Mouse (Mus musculus): ENCODE data around the gene Cox5a.

DNA sequence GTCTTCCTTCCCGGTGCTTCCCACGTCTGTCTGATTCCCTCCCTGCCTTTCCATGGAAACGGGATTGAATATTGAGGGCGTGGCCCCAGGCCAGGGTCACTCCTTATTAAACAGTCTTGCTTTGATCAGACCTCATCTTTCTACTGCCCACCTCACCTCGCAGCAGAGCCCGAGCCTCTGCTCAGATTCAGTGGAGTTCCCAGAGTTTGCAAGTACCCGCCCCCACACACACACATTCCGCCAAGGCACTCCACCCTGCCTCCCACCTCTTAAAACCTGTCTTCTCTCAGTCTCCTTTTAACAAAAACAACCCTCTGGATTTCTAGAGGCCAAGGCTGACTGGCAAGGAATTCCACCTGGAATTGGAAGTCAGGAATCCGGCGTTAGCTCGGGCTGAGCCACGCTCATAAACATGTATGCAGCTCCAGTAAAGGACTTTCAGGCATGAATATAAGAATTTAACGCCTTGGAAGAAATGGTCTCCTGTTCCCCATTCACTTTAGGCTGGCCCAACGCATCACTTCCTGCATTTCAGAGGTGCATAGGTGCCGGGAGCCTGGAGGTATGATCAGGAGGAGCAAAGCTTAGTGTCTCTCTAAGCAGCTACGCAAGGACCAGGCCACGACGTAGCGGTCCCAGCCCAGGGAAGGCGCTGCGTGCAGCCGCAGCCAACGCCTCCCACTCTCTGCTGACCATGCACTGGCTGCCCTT, 18.0 kb upstream of the Cox5a start:
- TF ChIP-seq CHD2 (IDR thresholded peaks at IDR 0.05; ENCODE audit: low read depth, low read length) (no peak), MAFK (IDR thresholded peaks at IDR 0.05; ENCODE audit: insufficient read depth, low read depth, low read length) (no peak), ZC3H11A (IDR thresholded peaks at IDR 0.05; ENCODE audit: borderline replicate concordance, low read depth, low read length) (no peak), HCFC1 (IDR thresholded peaks at IDR 0.05; ENCODE audit: borderline replicate concordance, insufficient read depth, low read length) (no peak), ZNF384 (IDR thresholded peaks at IDR 0.05; ENCODE audit: low read depth, low read length) (no peak)

Measured in ES-E14 (cell line).